Mouse (Mus musculus) liver, adult 2 months (tissue): ENCODE measurements at regions not wholly inside any gene's neighbourhood (a gene's known extent, or its start where the extent isn't known, plus 50 kb on each side); places are given as distances from the start of the nearest gene placed in this dataset.

Experiments
- CTCF ChIP-seq: fragments of 200-500 bp; IDR thresholded peaks from 2 replicates; pipeline ENCODE4 v1.5.1; 2011; ENCODE audit warnings: low read depth, low read length, control low read depth
- POLR2A ChIP-seq: fragments of 200-500 bp; IDR thresholded peaks from 2 replicates; pipeline ENCODE4 v1.6.1; 2011; ENCODE audit warnings: low read length, control low read depth; ENCODE audit not compliant: insufficient read depth; ENCODE audit errors: extremely low read depth

- TF ChIP-seq POLR2A (no peak), CTCF (no peak)
These were observed 102.6 kb upstream of the Prickle1 start for GRCm38 (mm10) chr15:93698182-93698822.
